Mouse (Mus musculus) MEL-GATA-1-ER (cell line): Measurements from ENCODE around the gene Hist1h2bf.
"Not testable (repeated sequence)": the region's sequence is repeated elsewhere in the genome, so short reads cannot be mapped to it uniquely, and the experiment has no call there.

ENCODE experiments used
- DNase-seq: peaks from one replicate; pipeline ENCODE4 v3.0.0-alpha.2; 2012; ENCODE audit warnings: low read depth; ENCODE audit errors: extremely low read depth

Gene Hist1h2bf

GRCm38 (mm10) chr13:23544787-23545120 is 29.2 kb downstream of the Hist1h2bf start:
- DNase-seq: not testable (repeated sequence)

- DNase-seq: peak; percentile 97
Observed at GRCm38 (mm10) chr13:23543965-23544786, 29.8 kb downstream of the Hist1h2bf start, which contains the start of gene Hist1h3f. Gene Hist1h3f, plus strand, starts transcription at chr13:23544052.

GRCm38 (mm10) chr13:23542999-23543607 is 30.9 kb downstream of the Hist1h2bf start, which contains the start of gene Hist1h2bh:
Gene Hist1h2bh, minus strand, starts transcription at chr13:23543392.
- DNase-seq: peak; percentile 100

GRCm38 (mm10) chr13:23542225-23542980 is 31.6 kb downstream of the Hist1h2bf start:
- DNase-seq: not testable (repeated sequence)

GRCm38 (mm10) chr13:23541497-23541896 is 32.5 kb downstream of the Hist1h2bf start:
- no peak for DNase-seq

- not testable (repeated sequence) for DNase-seq
Observed at GRCm38 (mm10) chr13:23539821-23540220, 34.2 kb downstream of the Hist1h2bf start.

GRCm38 (mm10) chr13:23538249-23538648 is 35.7 kb downstream of the Hist1h2bf start:
- DNase-seq: no peak

- DNase-seq: no peak
Observed at GRCm38 (mm10) chr13:23537006-23537710, 36.8 kb downstream of the Hist1h2bf start.

- DNase-seq: no peak
Observed at GRCm38 (mm10) chr13:23536076-23536822, 37.7 kb downstream of the Hist1h2bf start.

- DNase-seq: peak; percentile 99
Observed at GRCm38 (mm10) chr13:23535137-23536075, 38.6 kb downstream of the Hist1h2bf start, which contains the start of gene Hist1h3g. Gene Hist1h3g, plus strand, starts transcription at chr13:23535422.

- DNase-seq: no peak
Observed at GRCm38 (mm10) chr13:23534368-23535131, 39.4 kb downstream of the Hist1h2bf start.

GRCm38 (mm10) chr13:23533560-23534367 is 40.2 kb downstream of the Hist1h2bf start, which contains the start of gene Hist1h2af:
Gene Hist1h2af, plus strand, starts transcription at chr13:23533906.
- DNase-seq: peak; percentile 98

GRCm38 (mm10) chr13:23532262-23533075 is 41.5 kb downstream of the Hist1h2bf start:
- no peak for DNase-seq

GRCm38 (mm10) chr13:23530901-23531875 is 42.8 kb downstream of the Hist1h2bf start, which contains the start of gene Hist1h4h:
Gene Hist1h4h, plus strand, starts transcription at chr13:23531050.
- peak; percentile 95 for DNase-seq

GRCm38 (mm10) chr13:23530181-23530900 is 43.7 kb downstream of the Hist1h2bf start:
- no peak for DNase-seq
